11 mouse cellular contexts compared by ENCODE assay signal in the genomic region with DNA sequence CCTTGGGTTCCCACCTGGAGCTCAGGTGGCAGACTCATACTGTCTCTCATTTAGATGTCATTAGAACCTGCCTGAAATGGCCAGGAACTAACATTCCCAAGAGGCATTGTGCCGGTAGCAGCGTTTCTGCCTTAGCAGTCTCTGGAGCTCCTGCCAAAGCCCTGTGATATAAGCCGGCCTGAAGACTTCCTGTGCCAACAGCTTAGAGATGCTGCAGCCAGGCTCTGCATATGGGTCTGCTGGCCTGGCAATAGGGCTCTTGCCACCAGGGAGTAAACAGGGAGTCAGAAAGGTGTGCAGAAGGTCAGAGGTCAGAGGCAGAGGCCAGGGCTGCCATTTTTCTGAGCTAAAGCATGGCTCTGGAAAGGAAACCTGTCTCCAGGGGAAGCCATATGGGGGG. TPM values are rescaled to one million over a fixed set of nuclear protein-coding genes. Genes with fewer than 3 reads are reported as not detected.
DNase-seq lines count a peak whose midpoint lies in the region; ATAC-seq lines count a peak whose summit lies in the region.
"Had no signal": no experiment of that assay in that cellular context is flagged by ENCODE, and none has a peak within 500 bp of the region (broad histone marks: within the 10 kb centered on the region; RNA-seq: fewer than 3 reads in every experiment).

No protein-coding gene starts in this region.

- no peak overlapping the region for H3K4me2 ChIP-seq in heart, embryonic 12.5 days
- no peak overlapping the region for H3K4me2 ChIP-seq in kidney, embryonic 14.5 days (replicated peaks; ENCODE audit: low read depth, low read length)
- H3K4me2 ChIP-seq: embryonic facial prominence, embryonic 12.5 days; limb, embryonic 13.5 days had no signal

- H3K36me3 ChIP-seq in heart, embryonic 10.5 days = no peaks in the 10 kb centered on the region
- no peaks in the 10 kb centered on the region for H3K36me3 ChIP-seq in heart, embryonic 12.5 days
- H3K36me3 ChIP-seq in kidney, embryonic 14.5 days (ENCODE audit: control insufficient read depth, insufficient read depth, low read length) = no peaks in the 10 kb centered on the region
- H3K36me3 ChIP-seq: embryonic facial prominence, embryonic 12.5 days; limb, embryonic 13.5 days had no signal

- DNase-seq in heart, embryonic 10.5 days (ENCODE audit: low spot score) = no peak
- DNase-seq in kidney, postnatal 14 days = peak; percentile 38
- DNase-seq in cerebellum, adult 11 months = peak; percentile 48
- DNase-seq in cerebellum, postnatal 25 days = peak; percentile 73 to 76
- DNase-seq in layer of hippocampus, adult 9-11 months = no peak
- no peak for DNase-seq in B cell, adult 2 months

- 53% methylated on average over 3 of the region's 3 CpGs for WGBS in heart, embryonic 10.5 days
- 49% methylated on average over 3 of the region's 3 CpGs for WGBS in heart, embryonic 12.5 days
- WGBS in kidney, embryonic 14.5 days = 51% methylated on average over 3 of the region's 3 CpGs

- ATAC-seq in heart, embryonic 12.5 days (ENCODE audit: insufficient number of reproducible peaks, low FRiP score) = no peak
- no peak for ATAC-seq in kidney, embryonic 14.5 days (ENCODE audit: low FRiP score, low TSS enrichment)
- ATAC-seq: forebrain, embryonic 16.5 days had no signal

- H3K27me3 ChIP-seq in heart, embryonic 10.5 days (ENCODE audit: insufficient read depth, poor library complexity, severe bottlenecking) = no peaks in the 10 kb centered on the region
- H3K27me3 ChIP-seq in heart, embryonic 12.5 days (replicated peaks) = no peaks in the 10 kb centered on the region
- no peaks in the 10 kb centered on the region for H3K27me3 ChIP-seq in kidney, embryonic 14.5 days (ENCODE audit: control insufficient read depth, insufficient read depth, low read length)
- H3K27me3 ChIP-seq: embryonic facial prominence, embryonic 12.5 days; limb, embryonic 13.5 days had no signal

- H3K27ac ChIP-seq in heart, embryonic 10.5 days = peak overlapping the region; percentile 75; the same call in 1 of the 2 replicates
- H3K27ac ChIP-seq in heart, embryonic 12.5 days (ENCODE audit: poor library complexity, severe bottlenecking) = no peak overlapping the region
- H3K27ac ChIP-seq in kidney, embryonic 14.5 days (ENCODE audit: low read depth, low read length) = no peak overlapping the region; the same call in 1 of the 2 replicates

- peaks cover 59% of the 10 kb centered on the region for H3K4me1 ChIP-seq in heart, embryonic 10.5 days
- H3K4me1 ChIP-seq in heart, embryonic 12.5 days (replicated peaks) = peaks cover 46% of the 10 kb centered on the region
- H3K4me1 ChIP-seq in kidney, embryonic 14.5 days (ENCODE audit: control insufficient read depth, insufficient read depth, low read length) = peaks cover 26% of the 10 kb centered on the region

- no peak overlapping the region for H3K9ac ChIP-seq in heart, embryonic 12.5 days
- H3K9ac ChIP-seq in kidney, embryonic 14.5 days (ENCODE audit: low read depth, low read length) = no peak overlapping the region
- H3K9ac ChIP-seq: embryonic facial prominence, embryonic 12.5 days had no signal

- no peak overlapping the region for H3K4me3 ChIP-seq in heart, embryonic 10.5 days
- H3K4me3 ChIP-seq in heart, embryonic 12.5 days = no peak overlapping the region
- no peak overlapping the region for H3K4me3 ChIP-seq in kidney, embryonic 14.5 days (ENCODE audit: low read length)
- H3K4me3 ChIP-seq: embryonic facial prominence, embryonic 12.5 days; limb, embryonic 13.5 days had no signal

- no peaks in the 10 kb centered on the region for H3K9me3 ChIP-seq in heart, embryonic 10.5 days
- H3K9me3 ChIP-seq in heart, embryonic 12.5 days (replicated peaks) = no peaks in the 10 kb centered on the region
- no peaks in the 10 kb centered on the region for H3K9me3 ChIP-seq in kidney, embryonic 14.5 days (ENCODE audit: control insufficient read depth, low read length)
- H3K9me3 ChIP-seq: embryonic facial prominence, embryonic 12.5 days; limb, embryonic 13.5 days had no signal

RNA-seq across cellular contexts. Expression of a gene that starts 33.2 kb away (rescaled TPM):
- polyA plus RNA-seq in heart, embryonic 10.5 days (2016; fragmentation: Nextera tagmentation; extraction: Ambion mirVana) = 10.5 and 13.3 TPM in 2 replicates
- polyA plus RNA-seq in heart, embryonic 12.5 days (2016; fragmentation: Nextera tagmentation; extraction: Ambion mirVana) = 14.0 and 18.0 TPM in 2 replicates
- 11.6 and 12.1 TPM in 2 replicates for polyA plus RNA-seq in kidney, embryonic 14.5 days (2014; fragmentation: Nextera tagmentation; extraction: Ambion mirVana)

RNA-seq across cellular contexts. Expression of a gene that starts 51.2 kb away (rescaled TPM):
- polyA plus RNA-seq in heart, embryonic 10.5 days (2016; fragmentation: Nextera tagmentation; extraction: Ambion mirVana) = 40.4 and 49.8 TPM in 2 replicates
- polyA plus RNA-seq in heart, embryonic 12.5 days (2016; fragmentation: Nextera tagmentation; extraction: Ambion mirVana) = 54.6 and 54.7 TPM in 2 replicates
- polyA plus RNA-seq in kidney, embryonic 14.5 days (2014; fragmentation: Nextera tagmentation; extraction: Ambion mirVana) = 21.1 and 27.0 TPM in 2 replicates

Comparison
In these comparisons a context has a peak if more than half of its experiments do, and no peak if none do; other contexts are left out.
1. DNase-seq: peak in kidney, postnatal 14 days (single experiment), cerebellum, adult 11 months (single experiment) and cerebellum, postnatal 25 days (2 of 2); none in heart, embryonic 10.5 days (single experiment), layer of hippocampus, adult 9-11 months (single experiment) and B cell, adult 2 months (0 of 2).